Mouse (Mus musculus): ENCODE measurements around the gene Klrb1c. TPM values are rescaled to one million over a fixed set of nuclear protein-coding genes. Genes with fewer than 3 reads are reported as not detected.

Klrb1c gene
- polyA plus RNA-seq (2014; fragmentation: Illumina TruSeq; extraction: RNeasy Lipid Tissue Mini Kit (QIAGEN cat#74804); ENCODE audit: low read depth, low replicate concordance), result not detected

GRCm38 (mm10) chr6:128789115-128789514, at the start of gene Klrb1c:
TSS of gene Klrb1c (minus strand) at chr6:128789215.

GRCm38 (mm10) chr6:128826132-128826531, 37.1 kb upstream of the Klrb1c start, which contains the start of the genes Gm44511 and Klrb1b:
TSS of gene Gm44511 (minus strand) at chr6:128826315.
TSS of gene Klrb1b (minus strand) at chr6:128826331.

Other genes starting within 250 kb of the Klrb1c start
- gene A2ml1, start 207.6 kb downstream of the Klrb1c start, polyA plus RNA-seq (2014; fragmentation: Illumina TruSeq; extraction: RNeasy Lipid Tissue Mini Kit (QIAGEN cat#74804); ENCODE audit: low read depth, low replicate concordance), result not detected
- gene Klrb1a, start 165.7 kb downstream of the Klrb1c start, polyA plus RNA-seq (2014; fragmentation: Illumina TruSeq; extraction: RNeasy Lipid Tissue Mini Kit (QIAGEN cat#74804); ENCODE audit: low read depth, low replicate concordance), result not detected
- not detected for gene Clec2h, start 126.8 kb downstream of the Klrb1c start, polyA plus RNA-seq (2014; fragmentation: Illumina TruSeq; extraction: RNeasy Lipid Tissue Mini Kit (QIAGEN cat#74804); ENCODE audit: low read depth, low replicate concordance)
- not detected for gene Klrb1, start 66.2 kb downstream of the Klrb1c start, polyA plus RNA-seq (2014; fragmentation: Illumina TruSeq; extraction: RNeasy Lipid Tissue Mini Kit (QIAGEN cat#74804); ENCODE audit: low read depth, low replicate concordance)
- not detected for gene Gm44511, start 37.1 kb upstream of the Klrb1c start, polyA plus RNA-seq (2014; fragmentation: Illumina TruSeq; extraction: RNeasy Lipid Tissue Mini Kit (QIAGEN cat#74804); ENCODE audit: low read depth, low replicate concordance)
- not detected for gene Klrb1b, start 37.1 kb upstream of the Klrb1c start, polyA plus RNA-seq (2014; fragmentation: Illumina TruSeq; extraction: RNeasy Lipid Tissue Mini Kit (QIAGEN cat#74804); ENCODE audit: low read depth, low replicate concordance)
- gene Clec2i, start 98.4 kb upstream of the Klrb1c start, polyA plus RNA-seq (2014; fragmentation: Illumina TruSeq; extraction: RNeasy Lipid Tissue Mini Kit (QIAGEN cat#74804); ENCODE audit: low read depth, low replicate concordance), result not detected
- gene BC035044, start 101.9 kb upstream of the Klrb1c start, polyA plus RNA-seq (2014; fragmentation: Illumina TruSeq; extraction: RNeasy Lipid Tissue Mini Kit (QIAGEN cat#74804); ENCODE audit: low read depth, low replicate concordance), result 0.39 TPM
- gene Clec2g, start 145.2 kb upstream of the Klrb1c start, polyA plus RNA-seq (2014; fragmentation: Illumina TruSeq; extraction: RNeasy Lipid Tissue Mini Kit (QIAGEN cat#74804); ENCODE audit: low read depth, low replicate concordance), result not detected

Data from heart, adult 10 weeks (tissue).